Mouse (Mus musculus): Measurements from ENCODE around the gene Fancd2os. TPM values are rescaled to one million over a fixed set of nuclear protein-coding genes. Genes with fewer than 3 reads are reported as not detected.
A peak's percentile ranks its signal among the peaks of the same experiment; 100 is the strongest.

Gene Fancd2os
- polyA plus RNA-seq, 1 experiment from 2014 or later, result 0.13 TPM

DNA sequence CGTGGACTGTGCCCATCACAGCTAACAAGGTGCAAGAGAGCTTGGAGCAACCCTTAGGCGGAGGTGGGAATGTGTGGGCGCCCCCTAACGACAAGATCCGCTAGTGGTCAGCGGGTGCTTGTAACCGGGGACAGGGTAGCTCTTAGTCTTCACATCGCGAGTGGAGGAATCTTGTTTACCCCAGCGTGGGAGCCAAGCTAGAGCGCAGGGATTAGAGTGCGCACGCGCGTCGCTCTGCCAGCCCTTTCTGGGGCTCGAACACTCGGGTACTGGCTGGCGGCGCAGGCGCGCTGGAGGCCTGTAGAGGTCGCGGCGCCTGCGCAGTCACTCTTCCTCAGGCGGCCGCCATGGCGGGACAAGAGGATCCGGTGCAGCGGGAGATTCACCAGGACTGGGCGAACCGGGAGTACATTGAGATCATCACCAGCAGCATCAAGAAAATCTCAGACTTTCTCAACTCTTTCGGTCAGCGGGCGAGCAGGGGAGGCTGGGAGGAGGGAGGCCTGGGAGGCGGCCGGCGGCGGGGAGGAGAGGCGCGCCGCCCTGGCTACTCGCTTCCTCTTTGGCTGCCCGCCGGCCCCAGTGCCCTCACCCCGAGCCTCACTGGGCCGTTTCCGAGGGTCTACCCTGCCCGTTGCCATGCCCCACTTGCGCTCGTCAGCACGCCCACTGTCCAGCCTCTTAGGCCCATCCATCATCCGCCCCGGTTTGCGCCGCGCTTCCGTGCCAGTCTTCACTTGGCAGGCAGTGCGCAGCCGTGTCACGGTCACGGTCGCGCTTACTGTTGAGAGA, 4.1 kb upstream of the Fancd2os start, which contains the start of gene Brk1:
Brk1 (plus strand) TSS at position 341 of the 792 bp plus-strand sequence.
- peak; percentile 86 for ATAC-seq (ENCODE audit: extremely low read depth, insufficient number of reproducible peaks, low FRiP score, low TSS enrichment)
- under 1% methylated on average over 63 of the region's 65 CpGs for WGBS
- Histone ChIP-seq H3K27ac (replicated peaks) (peak within 1 kb of the TSS; percentile 89), H3K9ac (peak within 1 kb of the TSS; percentile 96), H3K36me3 (peaks cover 11% of the 10 kb centered on the region; the same call in 1 of the 2 replicates), H3K4me1 (peaks cover 30% of the 10 kb centered on the region), H3K4me2 (peak within 1 kb of the TSS; percentile 88), H3K27me3 (replicated peaks) (no peaks in the 10 kb centered on the region), H3K9me3 (no peaks in the 10 kb centered on the region), H3K4me3 (peak within 1 kb of the TSS; percentile 98)

DNA sequence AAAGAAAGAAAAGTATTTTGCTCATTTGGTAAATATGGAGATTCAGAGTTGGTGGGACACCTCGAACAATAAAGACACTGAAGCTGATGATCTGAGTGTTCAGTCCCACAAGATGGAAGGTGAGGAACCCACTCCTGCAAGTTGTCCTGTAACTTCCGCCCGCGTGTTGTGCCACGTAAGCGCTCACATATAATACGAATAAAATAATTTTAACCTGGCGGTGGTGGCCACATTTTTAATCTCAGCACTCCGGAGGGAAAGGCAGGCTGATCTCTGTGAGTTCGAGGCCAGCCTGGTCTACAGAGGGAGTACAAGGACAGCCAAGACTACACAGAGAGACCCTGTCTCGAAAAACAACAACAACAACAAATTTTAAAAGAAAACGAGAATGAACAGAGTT, 3.5 kb upstream of the Fancd2os start:
- WGBS, result 46% methylated on average over 12 of the region's 12 CpGs
- Histone ChIP-seq H3K9me3 (no peaks in the 10 kb centered on the region), H3K4me3 (peak overlapping the region; percentile 98), H3K27ac (replicated peaks) (peak overlapping the region; percentile 89; the same call in 1 of the 2 replicates), H3K9ac (peak overlapping the region; percentile 96), H3K4me2 (peak overlapping the region; percentile 88), H3K36me3 (peaks cover 11% of the 10 kb centered on the region; the same call in 1 of the 2 replicates), H3K27me3 (replicated peaks) (no peaks in the 10 kb centered on the region), H3K4me1 (peaks cover 30% of the 10 kb centered on the region)
- no peak for ATAC-seq (ENCODE audit: extremely low read depth, insufficient number of reproducible peaks, low FRiP score, low TSS enrichment)

DNA sequence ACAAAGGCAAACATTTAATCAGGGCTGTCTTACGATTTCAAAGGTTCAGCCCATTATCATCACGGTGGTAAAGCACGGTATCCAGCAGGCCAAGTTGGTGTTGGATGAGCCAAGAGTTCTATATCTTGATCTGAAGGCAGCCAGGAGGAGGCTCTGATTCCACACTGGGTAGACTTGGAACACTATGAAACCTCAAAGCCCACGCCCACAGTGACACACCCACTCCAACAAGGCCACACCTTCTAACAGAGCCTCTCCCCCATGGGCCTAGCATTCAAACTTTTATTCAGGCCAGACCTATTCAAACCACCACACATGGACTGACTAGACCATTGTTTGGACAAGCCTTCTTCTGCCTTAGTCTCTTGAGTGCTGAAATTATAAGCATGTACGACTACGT, 2.3 kb upstream of the Fancd2os start:
- ATAC-seq (ENCODE audit: extremely low read depth, insufficient number of reproducible peaks, low FRiP score, low TSS enrichment), result no peak
- H3K4me3 ChIP-seq, result no peak overlapping the region
- no peaks in the 10 kb centered on the region for H3K9me3 ChIP-seq
- H3K27ac ChIP-seq (replicated peaks), result no peak overlapping the region
- H3K4me2 ChIP-seq, result no peak overlapping the region
- H3K36me3 ChIP-seq, result peaks cover 16% of the 10 kb centered on the region; the same call in 1 of the 2 replicates
- no peak overlapping the region for H3K9ac ChIP-seq
- no peaks in the 10 kb centered on the region for H3K27me3 ChIP-seq (replicated peaks)
- H3K4me1 ChIP-seq, result peaks cover 30% of the 10 kb centered on the region
- WGBS, result 90% methylated on average over 6 of the region's 6 CpGs

DNA sequence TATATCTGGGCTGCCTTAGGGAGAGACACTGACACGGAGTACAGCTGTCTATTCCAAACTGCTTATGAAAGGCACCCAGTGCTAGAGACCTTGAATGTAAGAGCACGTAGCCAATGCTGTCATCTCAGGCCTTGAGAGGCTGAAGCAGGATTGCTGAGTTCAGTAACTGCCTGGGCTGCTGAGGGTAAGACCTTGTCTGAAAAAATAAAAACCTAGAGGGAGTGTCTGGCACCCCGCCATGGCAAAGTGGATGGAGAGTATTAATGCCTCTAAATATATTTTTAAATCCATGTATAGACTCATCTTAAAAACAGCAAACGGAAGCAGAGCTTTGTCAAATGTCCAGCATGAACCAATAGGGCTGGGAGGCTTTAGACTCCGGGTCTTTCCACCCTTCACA, 682 bp downstream of the Fancd2os start:
- no peak overlapping the region for H3K4me2 ChIP-seq
- WGBS, result 76% methylated on average over 5 of the region's 5 CpGs
- no peaks in the 10 kb centered on the region for H3K9me3 ChIP-seq
- H3K9ac ChIP-seq, result no peak overlapping the region
- no peak overlapping the region for H3K4me3 ChIP-seq
- H3K4me1 ChIP-seq, result peaks cover 13% of the 10 kb centered on the region
- H3K36me3 ChIP-seq, result peaks cover 15% of the 10 kb centered on the region; the same call in 1 of the 2 replicates
- no peak for ATAC-seq (ENCODE audit: extremely low read depth, insufficient number of reproducible peaks, low FRiP score, low TSS enrichment)
- H3K27ac ChIP-seq (replicated peaks), result no peak overlapping the region
- no peaks in the 10 kb centered on the region for H3K27me3 ChIP-seq (replicated peaks)

DNA sequence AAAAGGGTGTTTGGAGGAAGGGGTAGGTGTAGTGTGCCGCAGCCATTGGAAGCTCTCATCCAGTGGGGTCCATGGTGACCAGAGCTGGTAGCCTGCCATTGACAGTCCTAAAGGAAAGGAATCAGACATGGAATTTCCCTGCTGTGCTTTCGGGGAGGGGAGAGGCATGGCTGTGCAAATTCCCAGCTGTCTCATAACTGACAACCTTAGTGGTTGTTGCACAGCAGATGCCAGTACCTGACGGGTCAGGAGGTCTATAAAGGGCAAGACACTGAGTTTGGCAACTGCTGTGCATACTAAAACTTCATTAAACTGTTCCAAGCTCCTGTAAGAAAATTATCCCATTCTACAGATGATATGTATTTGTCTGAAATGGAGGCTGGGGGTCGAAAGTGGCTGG, 2.6 kb downstream of the Fancd2os start:
- Histone ChIP-seq H3K27ac (replicated peaks) (no peak overlapping the region), H3K4me1 (peaks cover 10% of the 10 kb centered on the region), H3K9ac (no peak overlapping the region), H3K4me2 (no peak overlapping the region), H3K36me3 (peaks cover 15% of the 10 kb centered on the region; the same call in 1 of the 2 replicates), H3K27me3 (replicated peaks) (no peaks in the 10 kb centered on the region), H3K4me3 (no peak overlapping the region), H3K9me3 (no peaks in the 10 kb centered on the region)
- ATAC-seq (ENCODE audit: extremely low read depth, insufficient number of reproducible peaks, low FRiP score, low TSS enrichment), result no peak
- 88% methylated on average over 4 of the region's 4 CpGs for WGBS

DNA sequence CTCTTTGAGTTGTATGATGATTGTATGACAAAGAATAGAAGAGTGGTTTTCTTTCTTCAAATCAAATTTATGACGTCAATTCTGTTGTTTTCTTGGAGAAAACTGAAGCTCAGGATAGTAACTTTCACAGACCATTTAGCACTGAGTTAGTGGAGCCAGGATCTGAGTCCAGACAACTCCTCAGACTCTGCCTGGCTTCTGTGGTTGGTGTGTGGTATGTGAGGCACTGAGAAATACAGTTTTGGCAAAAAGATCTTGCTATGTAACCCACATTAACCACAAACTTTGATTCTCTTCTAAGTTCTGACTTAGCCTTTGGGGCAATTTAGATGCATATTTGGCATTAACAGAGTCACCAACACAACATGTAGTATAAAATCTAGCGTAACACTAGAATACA, 7.9 kb downstream of the Fancd2os start:
- Histone ChIP-seq H3K9me3 (no peaks in the 10 kb centered on the region), H3K27ac (replicated peaks) (no peak overlapping the region), H3K4me1 (no peaks in the 10 kb centered on the region), H3K4me2 (no peak overlapping the region), H3K27me3 (replicated peaks) (no peaks in the 10 kb centered on the region), H3K36me3 (peaks cover 20% of the 10 kb centered on the region), H3K9ac (no peak overlapping the region), H3K4me3 (no peak overlapping the region)
- WGBS, result 86% methylated on average over 2 of the region's 2 CpGs
- no peak for ATAC-seq (ENCODE audit: extremely low read depth, insufficient number of reproducible peaks, low FRiP score, low TSS enrichment)

DNA sequence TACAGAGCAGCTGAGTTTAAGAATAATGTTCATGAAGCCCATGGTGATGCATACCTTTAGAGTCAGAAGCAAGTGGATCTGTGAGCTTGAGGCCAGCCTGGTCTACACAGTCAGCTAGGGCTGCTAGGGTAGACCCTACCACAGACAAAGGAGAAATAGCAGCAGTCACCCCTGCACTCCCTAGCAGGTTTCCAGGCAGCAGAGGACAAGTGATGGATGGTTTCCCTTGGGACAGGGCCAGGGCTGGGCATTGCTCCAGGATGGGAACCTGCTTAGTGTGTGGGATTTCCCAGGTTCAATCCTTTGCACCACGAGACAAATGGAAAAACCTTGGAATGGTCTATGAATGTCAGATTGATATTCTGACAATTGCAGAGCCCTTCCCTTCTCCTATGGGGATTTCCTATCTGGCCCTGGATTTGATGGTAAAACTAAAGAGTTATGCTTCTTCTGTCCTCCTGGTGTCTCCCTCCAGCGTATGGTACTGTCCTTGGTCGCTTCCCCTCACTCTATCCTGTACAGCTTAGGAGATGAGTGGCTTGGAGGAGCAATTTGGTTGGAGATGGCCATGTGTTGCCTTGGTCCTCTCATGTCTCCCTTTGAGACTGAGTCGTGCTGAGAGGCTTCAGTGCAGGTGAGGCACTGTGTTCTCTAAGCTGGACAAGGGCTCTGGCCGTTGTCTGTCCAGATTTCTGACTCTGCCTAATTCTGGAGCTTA, 13.9 kb downstream of the Fancd2os start:
- no peak overlapping the region for H3K4me3 ChIP-seq

DNA sequence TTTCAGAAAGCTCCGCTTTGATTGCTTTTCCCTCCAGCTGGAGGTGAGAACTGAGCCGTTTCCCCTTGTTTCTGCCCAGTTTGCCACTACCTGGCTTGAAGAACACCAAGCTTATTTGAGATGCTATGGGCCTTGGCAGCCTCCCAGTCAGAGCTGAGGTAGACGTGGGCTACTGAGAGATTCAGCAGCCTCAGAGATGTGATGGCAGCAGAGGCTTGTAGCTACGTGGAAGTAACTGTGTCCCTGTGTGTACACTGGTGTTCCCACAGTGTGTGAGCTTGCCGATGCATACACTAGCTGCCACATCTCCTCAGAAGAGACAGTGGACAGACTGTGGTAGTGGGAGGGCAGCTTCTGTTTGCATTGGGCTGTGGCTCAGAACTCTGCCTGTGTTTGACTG, 15.4 kb downstream of the Fancd2os start:
- no peak for ATAC-seq (ENCODE audit: extremely low read depth, insufficient number of reproducible peaks, low FRiP score, low TSS enrichment)
- no peak overlapping the region for H3K27ac ChIP-seq (replicated peaks)
- WGBS, result 90% methylated on average over 5 of the region's 5 CpGs
- no peak overlapping the region for H3K4me2 ChIP-seq
- H3K36me3 ChIP-seq, result peaks cover 34% of the 10 kb centered on the region
- no peaks in the 10 kb centered on the region for H3K27me3 ChIP-seq (replicated peaks)
- H3K4me1 ChIP-seq, result no peaks in the 10 kb centered on the region
- no peaks in the 10 kb centered on the region for H3K9me3 ChIP-seq
- no peak overlapping the region for H3K9ac ChIP-seq
- H3K4me3 ChIP-seq, result no peak overlapping the region

More for the DNA sequence above, 13.9 kb downstream of the Fancd2os start:
- Histone ChIP-seq H3K9ac (no peak overlapping the region), H3K27ac (replicated peaks) (no peak overlapping the region), H3K36me3 (peaks cover 30% of the 10 kb centered on the region), H3K27me3 (replicated peaks) (no peaks in the 10 kb centered on the region), H3K4me1 (no peaks in the 10 kb centered on the region), H3K4me2 (no peak overlapping the region), H3K9me3 (no peaks in the 10 kb centered on the region)
- ATAC-seq (ENCODE audit: extremely low read depth, insufficient number of reproducible peaks, low FRiP score, low TSS enrichment), result 0 out of 2 replicates have a peak, but pooled peaks have one; percentile 54
- WGBS, result 63% methylated on average over 5 of the region's 5 CpGs

DNA sequence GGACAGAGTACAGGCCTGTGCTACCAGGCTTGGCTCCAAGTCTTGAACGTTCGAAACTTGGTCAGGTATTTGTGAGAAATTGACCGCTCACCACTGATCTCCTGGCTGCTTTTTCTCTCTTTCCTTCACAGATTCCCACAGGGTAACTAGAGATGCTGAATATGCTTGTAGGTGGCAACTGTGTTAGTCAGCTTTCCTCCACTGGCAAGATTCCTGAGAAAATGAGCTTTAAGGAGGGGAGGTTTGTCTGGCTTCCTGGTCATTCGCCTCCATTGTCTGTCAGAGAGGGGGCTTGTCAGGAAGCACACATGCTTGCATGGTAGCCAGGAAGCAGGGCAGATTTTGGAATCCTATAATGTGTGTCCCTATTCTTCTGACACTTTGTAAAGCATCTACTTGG, 17.5 kb downstream of the Fancd2os start:
- H3K4me1 ChIP-seq, result no peaks in the 10 kb centered on the region
- no peaks in the 10 kb centered on the region for H3K9me3 ChIP-seq
- no peak overlapping the region for H3K4me2 ChIP-seq
- H3K27ac ChIP-seq (replicated peaks), result no peak overlapping the region
- H3K9ac ChIP-seq, result no peak overlapping the region
- ATAC-seq (ENCODE audit: extremely low read depth, insufficient number of reproducible peaks, low FRiP score, low TSS enrichment), result no peak
- H3K36me3 ChIP-seq, result peaks cover 36% of the 10 kb centered on the region
- no peak overlapping the region for H3K4me3 ChIP-seq
- WGBS, result 79% methylated on average over 4 of the region's 4 CpGs
- no peaks in the 10 kb centered on the region for H3K27me3 ChIP-seq (replicated peaks)

DNA sequence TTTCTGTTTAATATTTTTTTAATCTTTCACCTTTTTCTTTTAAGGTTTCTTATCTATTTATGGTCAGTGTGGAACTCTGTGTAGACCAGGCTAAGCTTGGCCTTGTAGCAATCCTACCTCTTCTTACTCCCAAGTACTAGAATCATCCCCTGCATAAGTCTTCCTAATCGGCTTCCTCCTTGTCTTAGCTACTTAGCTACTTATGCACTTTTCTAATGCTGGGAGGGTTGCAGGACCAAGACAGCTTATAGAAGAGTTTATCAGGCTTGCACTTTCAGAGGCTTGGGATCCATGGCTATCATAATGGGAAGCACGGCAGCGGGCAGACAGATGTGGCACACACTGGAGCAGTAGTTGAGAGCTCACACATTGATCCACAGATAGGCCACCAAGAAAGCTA, 21.2 kb downstream of the Fancd2os start:
- no peak for ATAC-seq (ENCODE audit: extremely low read depth, insufficient number of reproducible peaks, low FRiP score, low TSS enrichment)
- WGBS, result 87% methylated on average over 3 of the region's 3 CpGs
- Histone ChIP-seq H3K4me2 (no peak overlapping the region), H3K4me3 (no peak overlapping the region), H3K36me3 (peaks cover 59% of the 10 kb centered on the region), H3K27ac (replicated peaks) (no peak overlapping the region), H3K27me3 (replicated peaks) (no peaks in the 10 kb centered on the region), H3K9ac (no peak overlapping the region), H3K4me1 (no peaks in the 10 kb centered on the region), H3K9me3 (no peaks in the 10 kb centered on the region)

DNA sequence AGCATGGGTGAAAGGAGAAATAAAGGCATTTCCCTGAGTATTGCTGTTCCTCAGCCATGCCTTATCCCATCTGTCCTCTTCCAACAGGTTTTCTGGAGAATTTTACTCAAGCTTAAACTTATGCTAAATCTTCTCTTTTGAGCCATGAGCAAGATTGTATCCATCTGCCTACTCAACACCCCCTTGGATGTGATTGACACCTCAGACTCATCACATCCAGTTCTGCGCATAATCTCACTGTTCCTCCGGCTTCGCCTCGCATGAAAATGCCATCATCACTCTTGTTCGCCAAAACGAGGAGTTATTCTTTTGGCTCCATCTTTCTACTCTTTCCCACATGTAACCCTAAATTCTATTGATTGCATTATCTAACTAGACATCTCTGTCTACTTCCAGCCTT, 24.5 kb downstream of the Fancd2os start:
- no peak for ATAC-seq (ENCODE audit: extremely low read depth, insufficient number of reproducible peaks, low FRiP score, low TSS enrichment)
- H3K27ac ChIP-seq (replicated peaks), result no peak overlapping the region
- 95% methylated on average over 6 of the region's 6 CpGs for WGBS
- H3K9ac ChIP-seq, result no peak overlapping the region
- H3K4me1 ChIP-seq, result no peaks in the 10 kb centered on the region
- H3K4me2 ChIP-seq, result no peak overlapping the region
- H3K27me3 ChIP-seq (replicated peaks), result no peaks in the 10 kb centered on the region
- H3K4me3 ChIP-seq, result no peak overlapping the region
- no peaks in the 10 kb centered on the region for H3K9me3 ChIP-seq
- peaks cover 61% of the 10 kb centered on the region for H3K36me3 ChIP-seq

Data from heart, embryonic 13.5 days (tissue).